Mouse (Mus musculus) urinary bladder, adult 18-20 months (tissue): ENCODE results near the gene Olfr622.

Experiments used
- DNase-seq, 2 experiments: peaks; one replicate each; pipeline ENCODE4 v3.0.0; 2022; ENCODE audit warnings: low spot score in 2 of 2, mixed read lengths in 2 of 2

Olfr622 gene

DNA sequence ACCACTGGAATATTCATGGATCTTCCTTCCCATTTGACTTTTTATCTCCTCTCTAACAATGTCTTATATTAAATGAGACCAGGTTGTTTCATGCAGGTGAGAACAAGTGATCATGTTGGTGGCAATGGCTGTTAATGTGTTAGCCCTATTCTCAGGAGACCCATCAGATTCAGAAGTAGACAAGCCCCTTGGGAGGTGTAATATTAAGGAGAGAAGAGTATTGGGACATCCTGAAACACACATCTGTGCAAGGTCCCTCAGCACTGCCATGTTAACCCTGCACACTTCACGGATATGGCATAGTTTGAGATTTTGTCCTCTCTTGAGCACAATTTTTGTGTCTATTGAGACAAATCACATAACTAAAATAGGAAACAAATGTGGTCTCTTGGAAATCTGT lies at the start of gene Olfr622:
Gene Olfr622, minus strand, starts transcription at position 101 of the 400 bp plus-strand sequence.
- DNase-seq, result no peak

DNA sequence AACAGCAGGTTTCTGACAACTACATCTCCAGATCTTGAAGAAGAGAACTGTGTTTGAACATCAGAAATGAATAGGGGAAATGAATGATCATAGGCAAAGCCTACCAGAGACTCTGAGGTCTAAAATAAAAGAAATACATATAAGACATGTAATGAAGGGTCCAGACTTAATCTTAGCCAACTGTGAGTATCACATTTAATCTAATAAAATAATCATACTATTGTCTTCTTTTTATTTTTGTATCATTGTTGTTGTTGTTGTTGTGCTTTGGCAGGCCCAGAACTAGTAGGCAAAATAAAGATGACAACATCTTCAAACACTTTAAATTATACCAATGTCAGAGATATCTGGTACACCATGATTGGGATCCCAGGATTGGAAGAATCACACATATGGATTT lies 39.9 kb upstream of the Olfr622 start, which contains the start of gene Olfr625-ps1:
Gene Olfr625-ps1, plus strand, starts transcription at position 301 of the 400 bp plus-strand sequence.
- DNase-seq, result no peak

DNA sequence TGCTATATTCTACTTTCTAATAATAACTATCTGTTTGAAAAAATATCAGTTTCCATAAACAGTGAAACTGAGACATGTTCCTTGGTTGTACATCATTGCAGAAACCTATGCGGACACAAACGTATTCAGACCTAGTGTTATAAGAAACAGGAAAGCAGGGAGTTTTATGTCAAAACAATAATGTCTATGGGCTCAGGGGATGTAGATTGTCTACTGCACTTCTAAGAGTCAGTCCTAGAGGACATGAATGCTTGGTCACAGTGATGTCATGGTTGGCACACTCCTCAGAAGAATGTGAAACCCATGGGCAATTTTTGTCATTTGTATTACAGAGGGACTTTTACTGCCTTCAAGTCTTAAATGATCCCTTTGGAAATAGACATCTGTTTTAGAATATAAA lies 28.6 kb upstream of the Olfr622 start, which contains the start of gene Olfr624:
Gene Olfr624, minus strand, starts transcription at position 101 of the 400 bp plus-strand sequence.
- DNase-seq, result no peak

DNA sequence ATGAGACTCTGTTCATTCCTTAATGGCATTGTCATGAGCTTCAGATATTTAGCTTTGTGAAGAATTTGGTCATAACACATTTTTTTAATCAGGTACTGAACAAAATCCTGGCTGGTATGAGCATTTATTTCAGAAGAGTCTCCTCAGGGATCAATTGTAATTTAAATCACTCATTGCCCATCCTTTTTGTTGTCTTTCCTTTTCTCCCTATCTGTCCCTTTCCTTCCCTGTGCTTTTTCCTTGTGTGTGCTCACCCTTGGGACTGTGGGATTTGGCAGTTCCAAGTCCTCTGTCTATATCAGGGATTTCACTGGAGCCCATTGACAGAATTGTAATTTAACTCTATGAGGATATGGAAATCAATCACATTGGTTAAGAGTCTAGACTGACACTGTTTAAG lies 21.1 kb upstream of the Olfr622 start, which contains the start of gene Olfr623:
Gene Olfr623, minus strand, starts transcription at position 101 of the 400 bp plus-strand sequence.
- no peak for DNase-seq

DNA sequence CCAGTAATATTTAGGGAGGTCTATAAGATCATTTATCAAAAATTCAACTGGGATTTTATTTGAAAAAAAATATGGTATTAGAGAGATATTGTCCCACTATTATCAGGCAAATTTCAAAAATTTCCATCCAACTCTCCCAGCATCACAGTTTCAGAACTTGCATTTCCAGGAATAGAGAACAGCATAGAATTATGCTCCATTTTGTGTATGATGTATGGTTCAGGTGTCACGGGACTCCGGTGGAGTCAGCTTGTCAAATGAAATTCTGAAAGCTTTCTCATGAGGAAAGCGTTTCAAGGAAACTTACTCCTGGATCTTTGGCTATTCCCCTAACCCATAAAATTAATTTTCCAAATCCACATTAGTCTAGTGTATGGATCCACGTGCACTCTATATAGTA lies 1.6 kb upstream of the Olfr622 start:
- DNase-seq, result no peak

DNA sequence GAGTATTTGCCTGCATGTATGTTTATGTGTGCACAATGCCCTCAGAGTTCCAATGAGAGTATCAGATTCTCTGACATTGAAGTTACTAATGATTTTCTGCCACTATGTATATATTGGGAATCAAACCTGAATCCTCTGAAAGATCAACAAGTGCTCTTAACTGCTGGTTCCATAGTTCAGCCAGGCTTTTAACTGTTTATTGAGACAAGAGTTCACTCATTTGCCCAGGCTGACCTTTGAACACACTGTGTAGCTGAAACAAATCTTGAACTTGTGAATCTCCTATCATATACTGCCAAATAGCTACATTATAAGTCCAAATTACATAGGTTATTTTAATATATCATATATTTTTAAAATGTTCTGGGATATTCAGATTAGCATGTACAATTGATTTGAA lies 5.7 kb downstream of the Olfr622 start:
- no peak for DNase-seq

DNA sequence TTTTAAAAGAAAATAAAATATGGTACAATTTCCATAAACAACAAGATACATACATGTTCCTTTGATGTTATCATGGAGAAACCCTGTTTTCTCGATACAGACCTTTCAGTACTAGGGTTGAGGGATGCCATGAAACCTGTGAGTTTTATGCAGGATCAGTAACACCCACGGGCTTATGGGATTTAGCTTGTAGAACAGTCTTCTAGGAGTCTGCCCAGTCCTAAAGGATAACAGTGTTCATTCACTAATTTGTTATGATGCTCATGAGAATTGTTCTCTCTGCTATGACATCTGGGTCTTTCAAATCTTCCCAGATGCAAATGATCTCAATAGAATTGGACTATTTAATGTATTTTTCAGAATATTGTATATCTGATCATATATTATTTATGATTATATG lies 30.1 kb downstream of the Olfr622 start, which contains the start of gene Olfr620:
Gene Olfr620, minus strand, starts transcription at position 101 of the 400 bp plus-strand sequence.
- DNase-seq, result no peak

DNA sequence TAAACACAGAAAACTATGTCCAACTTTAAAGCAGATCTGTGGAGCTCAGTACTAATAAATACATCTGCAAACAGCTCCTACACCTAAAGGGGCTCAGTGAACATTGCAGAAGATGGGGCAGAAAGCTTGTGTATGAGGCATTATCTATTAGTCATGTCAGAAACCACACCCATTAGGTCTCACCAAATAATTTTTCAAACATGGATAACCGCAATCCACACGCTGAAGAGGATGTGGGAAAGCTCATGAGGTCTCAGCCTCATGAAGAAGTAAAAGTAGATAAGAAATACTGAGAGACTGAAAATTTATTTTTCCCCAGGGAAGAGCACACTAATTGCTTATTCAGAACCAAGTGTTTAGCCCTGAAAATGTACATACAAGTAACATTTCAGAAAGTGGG lies 35.1 kb downstream of the Olfr622 start:
- DNase-seq, result no peak

DNA sequence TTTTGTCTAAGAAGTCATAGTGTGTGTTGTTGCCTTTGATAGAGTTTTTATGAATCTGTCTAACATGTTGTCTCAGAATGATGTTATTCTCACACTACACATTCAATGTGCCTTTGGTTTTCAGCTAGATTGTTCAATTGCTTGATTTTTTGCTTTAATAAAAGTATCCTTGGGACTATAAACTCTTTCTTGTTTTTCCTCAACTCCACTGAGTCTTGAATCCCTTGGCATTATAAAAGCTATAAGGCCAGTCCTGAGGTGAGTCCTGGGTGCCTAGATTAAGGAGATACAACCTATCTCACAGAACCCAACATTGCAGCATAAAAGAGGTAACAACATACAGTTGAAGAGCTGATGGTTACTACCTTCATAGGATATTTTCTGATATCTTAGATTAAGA lies 42.2 kb downstream of the Olfr622 start, which contains the start of gene Olfr619:
Gene Olfr619, plus strand, starts transcription at position 301 of the 400 bp plus-strand sequence.
- no peak for DNase-seq

DNA sequence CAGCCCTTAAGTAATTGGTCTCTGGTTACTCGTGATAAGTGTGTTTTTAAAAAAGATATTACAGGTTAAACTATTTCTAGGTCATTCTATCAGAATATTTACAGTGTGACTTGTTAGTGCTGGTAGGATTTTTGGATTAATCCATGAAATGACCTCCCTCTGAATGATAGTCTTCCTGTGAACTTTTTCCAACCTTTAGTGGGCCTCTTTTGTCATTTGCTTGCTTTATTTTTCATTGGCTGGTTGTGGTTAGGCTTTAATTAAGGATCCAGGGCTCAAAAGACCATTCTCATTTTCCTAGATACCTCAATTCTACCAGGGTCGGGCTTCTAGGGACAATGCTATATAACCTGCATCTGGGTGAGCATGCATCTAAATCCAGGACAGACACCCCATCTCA lies 52.7 kb downstream of the Olfr622 start, which contains the start of gene Olfr618:
Gene Olfr618, plus strand, starts transcription at position 301 of the 400 bp plus-strand sequence.
- no peak for DNase-seq
